In genomic region chr14:40852978-40853377, GRCm38 (mm10) we compare ENCODE assay signal across 19 mouse cellular contexts. TPM values are rescaled to one million over a fixed set of nuclear protein-coding genes. Genes with fewer than 3 reads are reported as not detected.
"Had no signal": no experiment of that assay in that cellular context is flagged by ENCODE, and none has a peak within 500 bp of the region (broad histone marks: within the 10 kb centered on the region; RNA-seq: fewer than 3 reads in every experiment).

No protein-coding gene starts in this region.

- H3K9ac ChIP-seq: liver, embryonic 13.5 days; lung, embryonic 15.5 days; midbrain, embryonic 13.5 days; neural tube, embryonic 13.5 days had no signal

- H3K4me2 ChIP-seq: liver, embryonic 13.5 days; lung, embryonic 15.5 days; midbrain, embryonic 13.5 days; neural tube, embryonic 13.5 days had no signal

- H3K4me1 ChIP-seq: liver, embryonic 13.5 days; lung, embryonic 15.5 days; midbrain, embryonic 10.5 days; midbrain, embryonic 13.5 days; neural tube, embryonic 13.5 days had no signal

- H3K27ac ChIP-seq: left cerebral cortex, adult 2 months; liver, embryonic 13.5 days; lung, embryonic 15.5 days; midbrain, embryonic 10.5 days; midbrain, embryonic 13.5 days; neural tube, embryonic 13.5 days had no signal

- DNase-seq: kidney, adult 18-20 months; kidney, adult 9 months; kidney, postnatal 25 days; layer of hippocampus, postnatal 36 days; liver, embryonic 13.5 days; retina, postnatal 1 day; right cerebral cortex, postnatal 25 days; thymus, adult 18-20 months; thymus, postnatal 36 days had no signal

- ATAC-seq: intestine, embryonic 16.5 days; midbrain, embryonic 13.5 days; midbrain, embryonic 16.5 days had no signal

- H3K9me3 ChIP-seq: liver, embryonic 13.5 days; lung, embryonic 15.5 days; megakaryocyte, embryonic 14.5 days; midbrain, embryonic 10.5 days; midbrain, embryonic 13.5 days; neural tube, embryonic 13.5 days had no signal

- H3K4me3 ChIP-seq: left cerebral cortex, adult 2 months; liver, embryonic 13.5 days; lung, embryonic 15.5 days; megakaryocyte, embryonic 14.5 days; midbrain, embryonic 10.5 days; midbrain, embryonic 13.5 days; myocyte; neural tube, embryonic 13.5 days had no signal

- H3K36me3 ChIP-seq: liver, embryonic 13.5 days; lung, embryonic 15.5 days; midbrain, embryonic 10.5 days; midbrain, embryonic 13.5 days; neural tube, embryonic 13.5 days had no signal

- H3K27me3 ChIP-seq: liver, embryonic 13.5 days; lung, embryonic 15.5 days; megakaryocyte, embryonic 14.5 days; midbrain, embryonic 13.5 days; neural tube, embryonic 13.5 days had no signal

RNA-seq across cellular contexts. Expression of gene Sh2d4b, which starts 40.1 kb away (rescaled TPM):
- polyA plus RNA-seq: liver, adult 2 months had no signal
